Mouse (Mus musculus): ENCODE measurements around the gene Ndufb10. TPM values are rescaled to one million over a fixed set of nuclear protein-coding genes. Genes with fewer than 3 reads are reported as not detected.
A peak's percentile ranks its signal among the peaks of the same experiment; 100 is the strongest.

The Ndufb10 gene
- 344 and 399 TPM in 2 replicates for polyA plus RNA-seq (2015; fragmentation: Nextera tagmentation; extraction: Ambion mirVana)

DNA sequence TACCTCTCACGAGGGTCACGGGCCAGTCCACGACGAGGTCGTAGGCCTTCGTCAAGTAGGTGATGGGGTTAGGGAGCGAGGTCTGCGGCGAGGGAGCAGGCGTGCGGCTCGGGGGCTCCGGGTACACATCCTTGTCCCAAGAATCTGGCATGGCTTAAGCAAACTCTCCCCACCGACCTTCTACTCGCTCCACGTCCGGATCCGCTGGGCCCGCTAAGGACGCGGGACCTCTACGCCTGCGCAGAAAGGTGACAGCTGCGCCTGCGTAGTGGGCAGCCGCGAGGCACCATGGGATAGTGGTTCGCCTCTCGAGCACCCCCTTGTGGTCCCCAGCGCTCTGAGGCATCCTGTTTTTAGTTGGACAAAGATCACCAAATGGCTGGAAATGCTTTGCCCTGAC is at the start of gene Ndufb10:
TSS of gene Ndufb10 (minus strand) at position 295 of the 400 bp plus-strand sequence.
- peak within 1 kb of the TSS; percentile 92 for H3K27ac ChIP-seq (replicated peaks)
- under 1% methylated on average over 30 of the region's 30 CpGs for WGBS
- H3K4me1 ChIP-seq: peaks cover 26% of the 10 kb centered on the region
- no peaks in the 10 kb centered on the region for H3K9me3 ChIP-seq
- peak within 1 kb of the TSS; percentile 97 for H3K9ac ChIP-seq
- peak within 1 kb of the TSS; percentile 79 for H3K4me2 ChIP-seq
- ATAC-seq (ENCODE audit: extremely low read depth, insufficient number of reproducible peaks, low FRiP score, low TSS enrichment): peak; percentile 65
- peak within 1 kb of the TSS; percentile 93 for H3K4me3 ChIP-seq
- 0 out of 2 replicates have a peak, but pooled peaks cover 3% of the 10 kb centered on the region for H3K27me3 ChIP-seq (replicated peaks)
- H3K36me3 ChIP-seq: peaks cover 21% of the 10 kb centered on the region

DNA sequence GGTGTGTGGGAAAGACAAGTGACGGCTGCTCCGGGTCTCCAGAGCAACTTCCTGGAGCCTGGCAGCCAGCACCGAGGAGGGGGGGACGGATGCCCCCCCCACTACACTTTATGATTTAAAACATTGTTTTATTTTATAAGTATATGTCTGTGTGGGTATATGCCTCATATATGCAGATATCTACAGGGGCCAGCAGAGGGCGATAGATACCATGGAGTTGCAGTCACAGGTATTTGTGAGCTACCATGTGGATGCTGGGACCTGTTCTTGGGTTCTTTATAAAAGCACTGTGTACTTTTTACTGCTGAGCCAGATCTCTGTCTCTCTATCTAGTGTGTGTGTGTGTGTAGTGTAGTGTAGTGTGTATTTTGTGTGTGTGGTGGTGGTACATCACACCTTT is 49.0 kb upstream of the Ndufb10 start:
- Histone ChIP-seq H3K27ac (replicated peaks) (no peak overlapping the region), H3K9me3 (0 out of 2 replicates have a peak, but pooled peaks cover 5% of the 10 kb centered on the region), H3K36me3 (no peaks in the 10 kb centered on the region), H3K4me3 (no peak overlapping the region), H3K9ac (no peak overlapping the region), H3K4me1 (0 out of 2 replicates have a peak, but pooled peaks cover 8% of the 10 kb centered on the region), H3K27me3 (replicated peaks) (peaks cover 6% of the 10 kb centered on the region), H3K4me2 (no peak overlapping the region)
- 81% methylated on average over 5 of the region's 5 CpGs for WGBS
- no peak for ATAC-seq (ENCODE audit: extremely low read depth, insufficient number of reproducible peaks, low FRiP score, low TSS enrichment)

DNA sequence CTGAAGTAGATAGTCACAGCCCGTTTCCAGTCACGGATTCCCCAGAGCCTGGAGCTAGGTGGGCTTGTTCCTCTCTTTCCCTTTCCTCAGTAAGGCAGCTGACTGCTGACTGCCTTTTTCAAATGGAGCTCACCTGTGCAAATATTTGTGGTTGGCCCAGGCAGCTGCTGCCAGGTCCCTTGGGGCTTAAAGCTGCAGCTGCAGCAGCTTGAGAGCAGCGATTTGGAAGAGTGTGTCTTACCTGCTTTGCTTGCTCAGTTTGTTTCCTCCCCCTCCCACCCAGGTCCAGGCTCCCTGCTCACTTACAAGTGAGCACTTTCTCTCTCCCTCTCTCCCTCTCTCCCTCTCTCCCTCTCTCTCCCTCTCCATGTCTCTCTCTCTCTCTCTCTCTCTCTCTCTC is 44.9 kb upstream of the Ndufb10 start:
- H3K27ac ChIP-seq (replicated peaks): no peak overlapping the region
- H3K4me3 ChIP-seq: no peak overlapping the region
- H3K36me3 ChIP-seq: no peaks in the 10 kb centered on the region
- H3K4me2 ChIP-seq: no peak overlapping the region
- WGBS: 38% methylated on average over 3 of the region's 3 CpGs
- H3K9ac ChIP-seq: no peak overlapping the region
- no peak for ATAC-seq (ENCODE audit: extremely low read depth, insufficient number of reproducible peaks, low FRiP score, low TSS enrichment)
- H3K4me1 ChIP-seq: peaks cover 16% of the 10 kb centered on the region
- H3K27me3 ChIP-seq (replicated peaks): peaks cover 10% of the 10 kb centered on the region
- 0 out of 2 replicates have a peak, but pooled peaks cover 5% of the 10 kb centered on the region for H3K9me3 ChIP-seq

DNA sequence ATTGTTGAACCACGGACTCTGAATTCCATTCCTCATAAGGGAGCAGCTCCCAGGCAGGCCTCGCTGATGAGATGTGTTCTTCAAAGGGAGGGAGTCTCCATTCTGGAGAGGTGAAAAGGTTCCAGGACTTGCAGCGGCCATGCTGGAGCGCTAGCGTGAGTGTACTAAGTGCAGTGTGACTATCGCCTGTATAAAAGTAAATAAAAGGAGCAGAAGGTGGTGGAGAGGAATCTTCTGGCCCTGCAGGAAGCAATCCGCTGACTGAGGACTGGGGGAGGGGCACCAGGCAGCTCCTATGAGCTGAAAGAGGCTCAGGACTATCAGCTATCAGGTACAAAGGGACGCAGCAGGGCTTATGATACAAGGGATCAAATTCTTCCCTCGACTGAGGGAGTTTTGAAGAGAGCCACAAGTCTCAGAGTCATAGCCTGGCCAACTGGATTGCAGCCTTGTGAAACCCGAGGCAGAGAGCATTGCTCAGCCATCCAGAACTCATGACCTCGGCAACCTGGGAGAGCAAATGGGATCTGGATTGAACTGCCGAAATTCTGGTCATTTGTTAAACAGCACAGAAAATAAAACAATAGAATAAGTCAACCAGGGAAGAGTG is 42.1 kb upstream of the Ndufb10 start:
- 25% methylated on average over 12 of the region's 12 CpGs for WGBS
- no peak overlapping the region for H3K4me3 ChIP-seq

DNA sequence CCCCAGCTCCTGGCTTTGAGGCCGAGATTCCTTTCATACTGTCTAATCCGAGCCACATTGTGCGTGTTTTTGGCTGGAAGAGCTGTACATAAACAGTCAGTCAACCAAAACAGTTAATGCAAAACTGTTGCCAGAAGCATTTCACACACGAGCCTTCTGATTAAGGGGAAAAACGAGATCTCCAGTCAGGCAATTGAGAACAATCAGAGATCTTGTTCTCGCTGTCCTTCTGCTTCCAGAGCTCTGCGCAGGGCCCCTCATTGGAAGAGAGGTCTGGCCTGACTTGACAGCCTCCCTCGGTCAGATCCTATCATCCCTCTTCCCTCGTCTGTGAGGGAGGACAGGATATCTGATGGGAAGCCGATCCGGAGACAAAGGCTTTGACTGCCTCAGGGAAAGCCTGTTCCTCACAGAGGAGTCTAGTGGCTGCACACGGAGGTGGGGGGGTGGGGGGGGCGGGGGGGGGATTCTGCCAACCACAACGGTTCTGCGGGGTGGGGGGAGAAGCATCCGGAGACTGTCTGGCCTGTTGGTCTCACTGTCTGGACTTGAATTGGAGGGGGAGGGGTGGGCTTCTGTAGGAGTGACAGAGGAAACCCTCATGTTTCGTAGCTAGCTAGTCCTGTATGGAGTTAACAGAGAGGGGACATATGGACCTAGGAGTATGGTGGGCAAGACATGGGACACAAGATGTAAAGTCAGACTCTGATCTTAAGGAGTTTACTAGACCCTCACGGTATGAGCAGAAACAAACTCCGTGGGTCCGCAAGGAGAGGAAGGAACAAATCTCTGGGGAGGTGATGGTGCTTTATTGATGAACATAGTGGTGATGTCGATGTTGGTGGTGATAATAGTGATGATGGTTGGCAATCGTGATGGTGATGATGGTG is 41.0 kb upstream of the Ndufb10 start:
- H3K4me2 ChIP-seq: peak overlapping the region; percentile 35
- WGBS: 35% methylated on average over 21 of the region's 22 CpGs
- no peak overlapping the region for H3K4me3 ChIP-seq
- H3K36me3 ChIP-seq: no peaks in the 10 kb centered on the region
- peaks cover 15% of the 10 kb centered on the region for H3K27me3 ChIP-seq (replicated peaks)
- H3K4me1 ChIP-seq: peaks cover 29% of the 10 kb centered on the region
- H3K9me3 ChIP-seq: no peaks in the 10 kb centered on the region
- no peak overlapping the region for H3K27ac ChIP-seq (replicated peaks)
- ATAC-seq (ENCODE audit: extremely low read depth, insufficient number of reproducible peaks, low FRiP score, low TSS enrichment): no peak
- H3K9ac ChIP-seq: peak overlapping the region; percentile 20

More for the DNA sequence above, 42.1 kb upstream of the Ndufb10 start:
- Histone ChIP-seq H3K9me3 (no peaks in the 10 kb centered on the region), H3K9ac (0 out of 2 replicates have a peak overlapping the region, but pooled peaks have one; percentile 8), H3K4me1 (peaks cover 29% of the 10 kb centered on the region), H3K4me2 (no peak overlapping the region), H3K27ac (replicated peaks) (no peak overlapping the region), H3K36me3 (no peaks in the 10 kb centered on the region), H3K27me3 (replicated peaks) (peaks cover 10% of the 10 kb centered on the region)
- no peak for ATAC-seq (ENCODE audit: extremely low read depth, insufficient number of reproducible peaks, low FRiP score, low TSS enrichment)

DNA sequence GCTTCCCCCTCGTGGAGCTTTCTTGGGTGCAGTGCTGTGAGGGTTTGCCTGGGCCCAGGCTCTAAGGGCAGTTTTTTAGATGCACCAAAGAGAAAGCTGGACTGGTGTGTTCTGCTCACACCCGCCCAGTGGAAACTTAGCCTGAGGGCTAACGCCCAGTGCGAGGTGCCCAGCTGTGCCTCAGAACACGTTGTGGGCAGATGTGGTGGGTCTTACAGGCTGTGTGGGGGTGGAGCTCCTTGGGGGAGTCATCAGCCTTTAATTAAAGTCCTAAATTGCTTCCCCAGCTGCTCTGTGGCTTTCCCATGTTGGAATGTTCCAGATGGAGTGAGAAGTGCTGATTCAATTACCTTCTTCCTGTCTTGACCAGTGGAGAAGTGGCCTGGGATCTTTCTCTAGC is 36.8 kb upstream of the Ndufb10 start:
- no peaks in the 10 kb centered on the region for H3K36me3 ChIP-seq
- H3K27me3 ChIP-seq (replicated peaks): peaks cover 22% of the 10 kb centered on the region
- no peak overlapping the region for H3K9ac ChIP-seq
- no peak overlapping the region for H3K27ac ChIP-seq (replicated peaks)
- H3K4me2 ChIP-seq: no peak overlapping the region
- WGBS: 58% methylated on average over 5 of the region's 5 CpGs
- H3K9me3 ChIP-seq: no peaks in the 10 kb centered on the region
- peaks cover 23% of the 10 kb centered on the region for H3K4me1 ChIP-seq
- H3K4me3 ChIP-seq: no peak overlapping the region
- no peak for ATAC-seq (ENCODE audit: extremely low read depth, insufficient number of reproducible peaks, low FRiP score, low TSS enrichment)

DNA sequence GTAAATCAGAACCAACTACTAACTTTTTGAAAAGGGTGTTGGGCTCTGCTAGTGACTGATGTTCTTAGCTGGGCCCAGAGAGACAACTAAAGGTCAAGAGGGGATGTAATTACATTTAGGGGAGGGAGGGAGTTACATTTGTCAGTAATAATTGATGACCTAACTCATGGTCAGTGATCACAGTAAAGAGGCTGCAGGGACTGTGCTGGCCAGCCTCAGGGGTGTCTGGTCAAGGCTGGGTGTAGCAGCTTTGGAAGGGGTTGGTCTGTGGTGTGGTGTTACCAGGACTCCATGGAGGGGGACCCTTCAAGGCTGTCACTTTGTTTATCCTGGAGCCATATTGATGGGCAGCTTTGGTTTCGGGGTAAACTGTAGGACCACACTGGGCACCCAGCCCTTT is 33.1 kb upstream of the Ndufb10 start:
- no peaks in the 10 kb centered on the region for H3K9me3 ChIP-seq
- peaks cover 59% of the 10 kb centered on the region for H3K27me3 ChIP-seq (replicated peaks)
- no peaks in the 10 kb centered on the region for H3K36me3 ChIP-seq
- no peak overlapping the region for H3K9ac ChIP-seq
- H3K4me3 ChIP-seq: no peak overlapping the region
- WGBS: 65% methylated on average over 1 of the region's 1 CpGs
- H3K4me2 ChIP-seq: no peak overlapping the region
- H3K4me1 ChIP-seq: peaks cover 18% of the 10 kb centered on the region
- no peak overlapping the region for H3K27ac ChIP-seq (replicated peaks)
- no peak for ATAC-seq (ENCODE audit: extremely low read depth, insufficient number of reproducible peaks, low FRiP score, low TSS enrichment)

DNA sequence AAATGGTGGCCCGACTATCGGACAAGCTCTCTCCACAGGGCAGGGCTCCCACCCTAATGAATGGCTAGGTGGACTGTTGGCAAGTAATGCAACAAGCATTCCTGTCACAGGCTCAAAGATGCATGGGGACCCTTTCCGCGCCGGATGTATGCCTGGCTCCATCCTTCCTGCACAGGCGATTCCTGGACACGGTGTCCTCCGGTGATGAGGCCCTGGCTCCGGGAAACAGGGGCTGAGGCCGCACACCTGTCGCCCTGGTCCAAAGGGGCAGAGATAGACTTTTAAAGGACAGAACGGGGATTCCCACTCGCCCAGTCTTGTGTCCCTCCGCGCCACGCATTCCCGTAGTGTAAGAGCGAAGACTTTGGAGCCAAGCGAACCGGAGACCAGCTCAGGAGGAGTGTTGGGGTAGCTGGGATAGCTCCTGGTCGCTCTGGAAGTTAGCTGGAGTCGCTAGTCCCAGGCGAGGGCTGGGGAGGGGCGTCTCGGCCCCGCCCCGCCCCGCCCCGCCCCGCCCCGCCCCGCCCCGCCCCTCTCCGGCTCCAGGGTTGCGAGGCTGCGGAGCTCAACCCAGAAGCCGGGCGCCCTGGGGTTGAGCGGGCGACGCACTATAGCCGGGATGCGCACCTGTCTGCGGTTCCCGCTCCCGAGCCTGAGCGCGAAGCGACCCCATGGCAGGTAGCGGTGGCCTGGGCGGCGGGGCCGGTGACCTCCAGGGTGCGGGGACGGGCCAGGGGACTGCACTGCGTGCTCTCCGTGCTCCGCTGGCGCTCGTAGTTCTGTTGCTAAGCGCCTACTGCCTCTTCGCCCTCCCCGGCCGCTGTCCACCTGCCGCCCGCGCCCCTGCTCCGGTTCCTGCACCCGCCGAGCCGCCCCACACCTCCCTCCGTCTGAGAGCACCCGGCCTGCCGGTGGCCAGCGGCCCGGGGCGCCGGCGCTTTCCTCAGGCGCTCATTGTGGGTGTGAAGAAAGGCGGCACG is 28.4 kb upstream of the Ndufb10 start, which contains the start of gene Hs3st6:
TSS of gene Hs3st6 (plus strand) at position 574 of the 980 bp plus-strand sequence.
- H3K4me3 ChIP-seq: peak within 1 kb of the TSS; percentile 61
- under 1% methylated on average over 68 of the region's 82 CpGs for WGBS
- peaks cover 13% of the 10 kb centered on the region for H3K4me1 ChIP-seq
- H3K27ac ChIP-seq (replicated peaks): no peak within 1 kb of the TSS
- peak within 1 kb of the TSS; percentile 96 for H3K4me2 ChIP-seq
- ATAC-seq (ENCODE audit: extremely low read depth, insufficient number of reproducible peaks, low FRiP score, low TSS enrichment): peak; percentile 70; the same call in 1 of the 2 replicates
- H3K9ac ChIP-seq: peak within 1 kb of the TSS; percentile 71
- H3K27me3 ChIP-seq (replicated peaks): peaks cover 93% of the 10 kb centered on the region
- H3K36me3 ChIP-seq: no peaks in the 10 kb centered on the region
- H3K9me3 ChIP-seq: no peaks in the 10 kb centered on the region

DNA sequence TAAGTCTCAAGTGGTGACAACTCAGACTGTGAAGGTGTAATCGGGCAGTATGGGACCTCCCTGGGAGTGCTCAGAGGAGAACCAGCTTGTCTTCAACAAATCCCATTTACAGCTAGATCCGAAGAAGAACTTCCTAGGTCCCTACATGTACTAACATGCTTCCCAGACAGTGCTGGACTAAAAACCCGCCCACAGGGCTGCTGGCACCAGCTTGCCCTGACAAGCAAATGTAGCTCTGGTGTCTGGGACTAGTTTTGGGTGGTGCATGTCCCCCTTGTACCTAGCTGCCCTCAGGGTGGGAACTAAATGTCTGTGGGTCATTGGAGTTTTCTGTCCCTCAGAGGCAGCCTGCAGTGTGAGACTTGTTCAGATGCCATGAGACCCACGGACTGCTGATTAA is 27.2 kb upstream of the Ndufb10 start:
- 9% methylated on average over 4 of the region's 4 CpGs for WGBS
- no peaks in the 10 kb centered on the region for H3K36me3 ChIP-seq
- H3K9me3 ChIP-seq: no peaks in the 10 kb centered on the region
- peaks cover 86% of the 10 kb centered on the region for H3K27me3 ChIP-seq (replicated peaks)
- no peak overlapping the region for H3K9ac ChIP-seq
- no peak overlapping the region for H3K4me2 ChIP-seq
- peaks cover 13% of the 10 kb centered on the region for H3K4me1 ChIP-seq
- H3K4me3 ChIP-seq: no peak overlapping the region
- no peak overlapping the region for H3K27ac ChIP-seq (replicated peaks)
- ATAC-seq (ENCODE audit: extremely low read depth, insufficient number of reproducible peaks, low FRiP score, low TSS enrichment): no peak

DNA sequence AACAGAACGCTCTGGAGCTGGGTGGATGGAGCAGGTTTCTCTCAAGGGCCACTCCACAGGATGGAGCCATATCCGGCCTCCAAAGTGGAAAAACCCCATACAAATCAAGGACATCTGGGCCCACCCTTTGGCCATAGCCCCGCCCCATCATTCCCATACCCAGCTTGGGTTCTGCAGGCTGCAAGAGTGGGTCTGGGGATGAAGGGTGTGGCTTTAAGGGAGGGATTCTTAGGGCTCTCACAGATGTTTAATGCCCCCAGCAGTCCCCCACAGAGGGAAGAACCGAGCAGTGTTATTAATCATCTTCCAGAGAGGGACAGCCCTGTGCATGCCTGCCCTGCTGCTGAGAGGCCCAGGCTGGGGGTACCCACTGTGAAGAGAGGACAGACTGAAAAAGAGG is 22.7 kb upstream of the Ndufb10 start:
- Histone ChIP-seq H3K27me3 (replicated peaks) (peaks cover 47% of the 10 kb centered on the region), H3K4me2 (no peak overlapping the region), H3K4me1 (no peaks in the 10 kb centered on the region), H3K9me3 (no peaks in the 10 kb centered on the region), H3K27ac (replicated peaks) (no peak overlapping the region), H3K4me3 (no peak overlapping the region), H3K36me3 (peaks cover 8% of the 10 kb centered on the region), H3K9ac (no peak overlapping the region)
- no peak for ATAC-seq (ENCODE audit: extremely low read depth, insufficient number of reproducible peaks, low FRiP score, low TSS enrichment)
- 48% methylated on average over 4 of the region's 4 CpGs for WGBS
